Mouse (Mus musculus) WW6 (cell line): Measurements from ENCODE around the gene Borcs6.

Experiments
- DNase-seq: peaks from one replicate; pipeline ENCODE4 v3.0.0-alpha.2; 2013; ENCODE audit warnings: low read depth, low spot score

Borcs6 gene

GRCm38 (mm10) chr11:69070590-69071222, 11.2 kb downstream of the Borcs6 start, which contains the start of gene Tmem107:
Gene Tmem107, plus strand, starts transcription at chr11:69070806.
- DNase-seq, result peak; percentile 92

- no peak for DNase-seq
These were observed 11.7 kb downstream of the Borcs6 start for GRCm38 (mm10) chr11:69071262-69071661.

- DNase-seq, result no peak
These were observed 12.7 kb downstream of the Borcs6 start for GRCm38 (mm10) chr11:69072234-69072633.

DNA sequence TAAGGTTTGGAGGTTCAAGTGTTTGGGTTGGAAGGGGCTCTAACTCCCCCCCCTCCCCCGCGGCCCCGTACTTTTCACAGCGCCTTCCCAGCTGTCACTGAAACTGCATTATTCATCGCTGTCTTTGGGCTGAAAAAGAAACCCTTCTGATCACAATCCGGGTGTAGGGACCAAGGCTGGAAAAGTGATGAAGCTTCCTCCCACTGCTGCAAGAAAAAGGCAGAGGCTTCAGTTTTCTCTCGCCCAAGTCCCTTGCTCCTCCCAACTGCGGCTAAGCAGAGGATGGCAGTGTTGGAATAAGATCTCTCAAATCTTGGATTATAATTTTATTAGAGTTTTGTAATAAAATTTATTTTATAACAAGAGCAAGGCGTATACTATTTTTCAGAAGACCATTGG, 13.1 kb downstream of the Borcs6 start:
- DNase-seq, result no peak

- peak; percentile 85 for DNase-seq
These were observed 13.8 kb downstream of the Borcs6 start for GRCm38 (mm10) chr11:69073065-69073888.

DNA sequence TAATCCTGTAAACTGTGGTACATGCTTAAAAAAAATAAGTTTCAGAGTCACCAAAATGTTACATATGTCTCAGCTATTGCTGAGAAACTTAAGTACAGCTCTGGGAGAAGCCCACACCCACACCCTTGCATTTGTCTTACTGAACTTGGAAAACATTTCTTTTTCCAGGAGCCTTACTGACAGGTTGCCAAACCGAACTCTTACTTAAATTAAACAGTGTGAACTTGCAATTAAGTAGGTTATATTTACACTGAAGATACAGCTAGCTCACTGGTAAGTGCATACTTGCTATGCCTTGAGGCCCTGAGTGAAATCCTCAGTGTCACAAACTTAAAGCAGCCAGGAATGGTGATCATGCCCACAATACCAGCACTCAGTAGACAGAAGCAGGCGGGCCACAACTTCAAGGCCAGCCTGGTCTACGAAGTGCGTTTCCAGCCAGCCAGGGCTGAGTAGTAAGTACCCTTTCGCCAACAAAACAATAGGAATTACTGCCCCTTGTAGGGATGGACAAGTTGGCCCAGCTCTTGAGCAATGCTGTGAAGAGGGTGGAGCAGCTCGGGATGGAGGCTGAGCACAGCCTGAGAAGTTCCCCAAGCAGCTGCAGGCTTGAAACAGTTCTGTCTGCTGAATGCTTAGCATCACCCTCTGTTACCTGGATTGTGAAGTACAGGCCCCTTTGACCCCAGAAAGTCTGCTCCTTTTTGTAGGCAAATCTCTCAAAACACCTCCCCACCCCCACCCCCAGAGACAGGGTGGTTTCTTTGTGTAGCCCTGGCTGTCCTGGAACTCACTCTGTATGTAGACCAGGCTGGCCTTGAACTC, 14.6 kb downstream of the Borcs6 start:
- DNase-seq, result no peak

DNA sequence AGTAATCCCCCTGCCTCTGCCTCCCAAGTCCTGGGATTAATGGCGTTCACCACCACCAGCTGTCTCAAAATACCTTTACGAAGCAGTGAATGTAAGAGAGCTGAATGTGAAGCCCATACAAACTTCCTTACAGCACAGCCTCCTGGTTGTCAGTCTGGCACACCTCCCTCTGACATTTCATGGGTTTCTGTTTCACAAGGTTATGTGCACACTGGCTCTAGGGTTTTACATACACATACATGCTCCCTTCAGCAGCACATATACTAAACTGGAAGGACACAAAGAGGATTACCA, 15.2 kb downstream of the Borcs6 start:
- DNase-seq, result no peak

GRCm38 (mm10) chr11:69075764-69076479, 16.4 kb downstream of the Borcs6 start:
- no peak for DNase-seq

DNA sequence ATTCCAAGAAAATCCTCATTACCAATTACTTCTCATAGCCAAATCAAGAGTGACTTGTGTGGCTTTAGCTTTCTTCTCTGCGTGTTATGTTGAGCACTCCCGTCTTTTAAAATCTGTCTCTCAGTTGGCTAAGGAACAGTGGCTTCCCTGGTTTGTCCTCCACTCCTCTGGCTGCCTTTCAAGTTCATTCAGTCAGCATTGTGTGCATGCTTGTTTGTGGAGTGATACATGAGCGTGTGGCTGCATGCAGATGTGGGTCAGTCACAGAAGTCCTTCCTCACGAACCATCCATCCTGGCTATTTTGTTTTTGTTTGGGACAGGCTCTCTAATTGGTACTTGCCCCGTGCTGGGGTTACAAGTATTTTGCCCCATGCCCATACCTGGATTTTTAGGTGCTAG, 17.1 kb downstream of the Borcs6 start:
- no peak for DNase-seq

DNA sequence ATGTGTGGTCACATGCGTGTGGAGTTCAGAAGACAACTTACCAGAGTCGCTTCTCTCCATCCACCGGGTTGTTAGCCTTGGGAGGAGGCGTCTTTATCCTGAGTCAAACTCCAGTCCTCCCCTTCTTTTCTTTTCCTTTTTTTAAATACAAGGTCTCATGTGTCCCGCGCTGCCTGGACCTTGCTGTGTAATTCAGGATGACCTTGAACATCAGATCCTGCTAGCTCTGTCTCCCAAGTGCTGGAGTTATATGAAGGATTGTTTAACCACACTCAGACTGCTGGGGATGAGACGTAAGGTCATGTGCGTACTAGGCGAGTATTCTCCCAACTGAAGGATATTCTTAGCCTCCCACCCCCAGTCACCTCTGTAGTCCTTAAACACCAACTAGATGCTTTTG, 17.8 kb downstream of the Borcs6 start:
- no peak for DNase-seq

- no peak for DNase-seq
These were observed 18.5 kb downstream of the Borcs6 start for GRCm38 (mm10) chr11:69078041-69078440.

DNA sequence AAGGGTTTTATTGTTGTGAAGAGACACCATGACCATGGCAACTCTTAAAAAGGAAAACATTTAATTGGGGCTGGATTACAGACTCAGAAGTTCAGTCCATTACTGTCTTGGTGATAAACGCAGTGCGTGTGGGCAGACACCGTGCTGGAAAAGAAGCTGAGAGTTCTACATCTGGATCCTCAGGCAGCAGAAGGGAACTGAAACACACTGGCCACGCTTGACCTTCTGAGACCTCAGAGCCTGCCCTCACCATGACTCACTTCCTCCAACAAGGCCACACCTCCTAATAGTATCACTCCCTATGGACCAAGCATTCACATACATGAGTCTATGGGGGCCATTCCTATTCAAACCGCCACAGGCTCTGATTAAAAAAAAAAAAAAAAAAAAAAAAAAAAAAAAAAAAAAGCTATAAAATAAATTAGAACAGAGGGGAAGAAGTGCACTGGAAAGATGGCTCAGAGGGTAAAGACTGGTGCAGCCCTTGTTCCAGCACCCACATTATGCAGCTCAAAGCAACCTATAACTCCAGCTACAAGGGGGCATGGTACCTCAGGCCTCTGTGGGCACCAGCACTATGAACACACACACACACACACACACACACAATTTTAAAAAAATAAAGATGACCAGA, 19.4 kb downstream of the Borcs6 start:
- no peak for DNase-seq

DNA sequence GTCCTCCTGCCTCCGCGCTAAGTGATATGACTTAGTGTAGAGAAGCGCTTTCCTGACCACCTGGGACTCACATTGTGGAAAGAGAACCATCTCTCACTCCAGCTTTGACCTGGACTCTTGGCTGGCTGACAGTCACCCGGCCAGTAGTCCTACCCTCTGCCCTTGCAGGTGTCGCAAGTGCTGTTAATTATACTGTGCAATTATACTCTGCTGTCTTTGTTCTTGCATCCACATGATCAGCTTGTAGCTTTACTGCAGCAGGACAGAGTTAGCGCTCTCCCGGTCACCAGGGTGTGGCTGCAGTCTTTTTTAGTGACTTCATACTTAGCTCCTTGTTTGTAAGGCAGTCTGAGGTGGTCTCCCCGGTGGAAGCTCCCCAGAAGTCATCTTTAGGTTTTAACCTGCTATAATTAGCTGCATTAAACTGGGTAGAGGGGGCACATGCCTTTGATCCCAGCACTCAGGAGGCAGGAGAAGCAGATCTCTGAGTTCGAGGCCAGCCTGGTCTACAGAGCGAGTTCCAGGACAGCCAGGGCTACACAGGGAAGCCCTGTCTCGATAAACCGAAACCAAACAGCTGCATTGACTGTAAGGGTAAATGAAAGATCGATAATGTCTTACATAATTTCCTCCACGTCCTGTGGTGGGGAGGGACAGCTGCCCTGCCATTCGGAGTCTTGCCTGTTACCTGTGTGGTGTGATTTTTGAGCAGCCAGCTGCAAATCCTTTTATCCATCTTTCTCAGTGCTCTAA, 20.8 kb downstream of the Borcs6 start:
- no peak for DNase-seq

DNA sequence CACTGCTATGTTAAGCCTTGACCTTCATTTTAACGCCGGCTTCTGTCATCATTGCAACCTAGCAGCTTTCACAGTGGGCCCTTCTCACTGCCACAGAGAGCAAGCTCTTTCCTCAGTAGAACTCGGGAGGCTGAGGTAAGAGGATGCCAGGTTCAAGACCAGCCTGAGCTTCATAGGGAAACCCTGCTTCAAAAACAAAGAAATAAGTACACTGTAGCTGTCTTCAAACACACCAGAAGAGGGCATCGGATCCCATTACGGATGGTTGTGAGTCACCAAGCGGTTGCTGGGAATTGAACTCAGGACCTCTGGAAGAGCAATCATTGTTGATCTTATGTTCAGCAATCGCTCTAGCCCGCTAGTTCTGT, 21.3 kb downstream of the Borcs6 start:
- no peak for DNase-seq

DNA sequence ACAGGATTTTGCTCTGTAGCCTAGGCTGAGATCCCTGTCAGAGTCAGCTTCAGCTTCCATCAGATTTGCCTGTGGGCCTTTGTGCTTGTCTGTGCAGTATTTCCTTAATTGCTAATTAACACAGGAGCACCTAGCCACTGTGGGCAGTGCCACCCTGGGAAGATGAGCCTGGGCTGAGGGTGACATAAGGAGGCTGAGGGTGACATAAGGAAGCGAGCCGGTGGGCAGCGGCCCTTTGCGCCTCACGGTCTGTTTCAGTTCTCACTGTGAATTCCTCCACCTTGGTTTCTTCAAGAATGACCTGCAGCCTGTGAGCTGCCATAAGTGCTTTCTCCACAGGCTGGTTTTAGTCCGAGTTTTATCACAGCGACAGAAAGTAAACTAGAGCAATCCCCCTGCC, 22.1 kb downstream of the Borcs6 start:
- DNase-seq, result no peak

DNA sequence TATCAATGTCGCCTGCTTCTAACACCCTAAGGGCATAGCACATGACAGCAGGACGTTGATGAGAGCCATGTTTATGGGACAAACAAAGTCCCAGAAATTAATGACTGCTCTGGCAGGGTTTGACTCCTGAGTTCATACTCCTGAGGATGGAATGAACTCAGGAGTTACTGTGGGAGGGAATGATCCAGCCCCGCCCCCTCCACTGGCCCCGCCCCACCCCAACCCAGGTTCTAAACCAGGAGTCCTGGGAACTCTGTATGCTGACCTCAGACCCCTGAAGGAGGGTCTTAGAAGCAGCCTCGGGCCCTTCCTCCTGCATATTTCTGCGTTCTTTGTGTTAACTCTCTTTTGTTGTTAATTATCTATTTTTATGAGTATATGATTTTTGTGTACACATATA, 26.1 kb downstream of the Borcs6 start:
- no peak for DNase-seq

DNA sequence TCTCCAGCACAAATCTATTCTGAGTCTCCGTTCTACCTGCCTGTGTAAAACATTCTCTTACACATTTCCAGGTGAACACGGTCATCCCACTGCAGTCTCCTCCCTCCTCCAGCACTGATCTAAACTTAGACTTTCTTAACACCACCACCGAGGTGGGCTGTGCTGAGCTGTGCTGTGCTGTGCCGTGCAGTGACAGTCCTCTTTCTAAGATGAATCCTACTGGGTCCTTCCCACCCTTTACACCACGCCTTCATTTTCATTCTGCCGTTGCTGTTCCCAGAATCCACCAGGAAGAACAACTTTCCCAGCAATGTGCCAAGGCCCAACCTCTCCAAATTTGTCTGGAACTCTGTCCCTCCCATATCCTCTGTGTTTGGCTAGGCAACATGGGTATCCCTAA, 26.9 kb downstream of the Borcs6 start:
- no peak for DNase-seq

DNA sequence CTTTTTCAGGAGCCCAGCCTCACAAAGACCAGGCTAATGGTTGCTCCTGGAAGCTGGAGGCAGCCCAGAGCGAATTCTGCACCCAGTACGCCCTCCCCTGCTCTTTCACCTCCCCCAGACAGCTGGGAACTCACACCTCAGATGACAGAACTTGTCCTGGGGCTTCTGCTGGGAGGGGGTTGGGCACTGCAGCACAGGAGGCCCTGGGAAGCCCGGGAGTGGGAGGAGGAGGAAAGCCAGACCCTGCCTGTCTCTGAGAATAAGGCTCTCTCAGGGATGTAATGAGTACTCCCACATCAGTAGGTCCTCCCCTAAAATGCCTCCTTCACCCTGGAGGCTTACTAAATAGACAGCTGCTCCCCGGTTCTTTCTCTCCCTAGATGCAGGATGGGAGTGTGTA, 27.6 kb downstream of the Borcs6 start:
- no peak for DNase-seq

DNA sequence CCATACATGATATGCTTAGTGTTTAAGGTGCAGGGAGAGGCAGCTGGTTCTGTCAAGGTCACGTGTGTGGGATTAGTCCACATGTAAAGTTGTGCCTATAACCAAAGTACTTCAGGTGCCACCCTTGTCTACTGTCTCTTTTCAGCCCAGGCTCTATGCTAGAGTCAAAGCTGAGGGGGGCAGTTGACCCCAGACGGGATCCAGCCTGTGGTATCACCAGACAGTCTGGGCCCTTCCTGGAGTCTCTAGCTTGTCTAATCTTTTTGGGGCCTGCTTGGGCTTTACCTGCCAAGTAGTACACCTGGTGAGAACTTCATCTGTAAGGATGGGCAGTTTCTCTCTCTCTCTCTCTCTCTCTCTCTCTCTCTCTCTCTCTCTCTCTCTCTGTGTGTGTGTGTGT, 28.1 kb downstream of the Borcs6 start:
- no peak for DNase-seq

DNA sequence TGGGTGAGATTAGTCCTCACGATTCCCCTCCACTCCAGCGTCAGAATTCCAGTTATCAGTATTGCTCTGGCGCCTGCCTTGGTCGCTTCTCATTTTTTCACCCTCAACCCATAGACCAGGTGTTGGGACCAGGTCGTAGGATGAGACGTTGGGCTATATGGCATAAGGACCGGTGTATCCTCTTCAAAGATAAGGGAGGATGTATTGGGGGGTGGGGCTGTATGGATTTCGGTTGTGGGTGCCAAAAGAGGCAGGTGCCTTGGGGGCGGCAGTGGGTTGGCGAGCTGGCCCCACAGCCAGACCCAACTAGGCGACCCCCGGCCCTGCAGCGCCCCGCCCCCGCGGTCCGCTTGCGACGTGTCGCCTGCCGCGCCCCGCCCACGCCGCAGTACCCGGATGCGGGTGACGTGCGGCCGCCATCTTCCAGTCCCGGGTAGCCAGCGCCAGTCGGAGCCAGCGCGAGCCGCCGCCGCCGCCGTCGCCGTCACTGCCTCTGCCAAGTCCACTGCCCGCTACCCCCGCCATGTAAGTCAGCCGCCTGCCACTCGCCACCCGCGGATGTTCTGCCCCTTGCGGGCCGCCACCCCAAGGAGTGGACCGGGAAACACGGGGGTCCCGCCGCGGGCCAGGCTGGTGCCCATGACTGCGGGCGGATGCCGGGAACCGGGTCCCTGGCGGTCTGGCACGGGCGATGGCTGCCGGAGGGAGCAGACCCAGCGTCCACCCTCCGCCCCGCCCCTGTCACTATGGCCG, 28.8 kb downstream of the Borcs6 start, which contains the start of gene Vamp2:
Vamp2 (plus strand) TSS at position 388 of the 753 bp plus-strand sequence.
- DNase-seq, result no peak
